Mouse (Mus musculus) layer of hippocampus, adult 9-10 months (tissue): Measurements from ENCODE around the gene Cbfb.

Experiments used
- DNase-seq: peaks from one replicate; pipeline ENCODE4 v3.0.0; 2022; ENCODE audit warnings: low spot score

Gene Cbfb

GRCm38 (mm10) chr8:105252680-105253537 is 82.4 kb downstream of the Cbfb start:
- DNase-seq, result no peak

GRCm38 (mm10) chr8:105253766-105254151 is 83.3 kb downstream of the Cbfb start:
- no peak for DNase-seq

- peak; percentile 72 for DNase-seq
Measured at GRCm38 (mm10) chr8:105254152-105254965, 83.9 kb downstream of the Cbfb start.

- DNase-seq, result no peak
Measured at GRCm38 (mm10) chr8:105254966-105255350, 84.5 kb downstream of the Cbfb start, which contains the start of gene B3gnt9. Gene B3gnt9, minus strand, starts transcription at chr8:105255153.

DNA sequence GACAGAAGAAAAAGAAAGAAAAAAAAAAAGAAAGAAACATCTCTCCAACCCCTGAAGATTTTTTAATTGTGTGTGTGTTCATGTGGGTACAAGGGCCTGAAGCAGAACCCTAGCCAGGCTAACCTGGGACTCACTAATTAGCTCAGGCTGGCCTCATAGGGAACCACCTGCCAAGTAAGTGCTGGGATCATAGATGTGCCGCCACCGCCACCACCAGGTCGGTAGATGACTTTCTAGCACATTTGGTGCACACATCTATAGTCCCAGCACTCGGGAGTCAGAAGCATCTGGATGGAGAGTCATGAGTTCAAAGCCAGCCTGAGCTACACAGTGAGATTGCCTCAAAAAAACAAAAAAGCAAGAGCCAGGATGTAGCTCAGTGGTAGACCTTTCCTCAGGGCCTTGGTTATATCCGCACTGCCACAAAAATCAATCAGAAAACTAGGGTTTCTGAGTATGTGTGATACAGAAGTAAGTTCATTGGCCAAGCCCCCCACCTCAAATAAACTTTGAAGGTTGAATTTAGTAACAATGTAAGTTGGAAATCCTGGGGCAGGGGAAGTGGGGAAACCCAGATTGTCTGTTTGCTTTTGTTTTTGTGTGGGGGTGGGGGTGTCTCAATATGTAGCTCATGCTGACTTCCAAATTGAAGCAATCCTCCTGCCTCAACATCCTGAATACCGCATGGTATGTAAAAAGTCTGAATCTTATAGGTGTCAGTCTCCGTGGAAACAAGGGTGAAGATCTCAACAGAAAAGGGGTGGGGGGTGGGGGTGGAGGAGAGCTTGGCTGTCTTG is 87.0 kb downstream of the Cbfb start:
- DNase-seq, result no peak

GRCm38 (mm10) chr8:105258911-105259720 is 88.6 kb downstream of the Cbfb start:
- DNase-seq, result no peak

DNA sequence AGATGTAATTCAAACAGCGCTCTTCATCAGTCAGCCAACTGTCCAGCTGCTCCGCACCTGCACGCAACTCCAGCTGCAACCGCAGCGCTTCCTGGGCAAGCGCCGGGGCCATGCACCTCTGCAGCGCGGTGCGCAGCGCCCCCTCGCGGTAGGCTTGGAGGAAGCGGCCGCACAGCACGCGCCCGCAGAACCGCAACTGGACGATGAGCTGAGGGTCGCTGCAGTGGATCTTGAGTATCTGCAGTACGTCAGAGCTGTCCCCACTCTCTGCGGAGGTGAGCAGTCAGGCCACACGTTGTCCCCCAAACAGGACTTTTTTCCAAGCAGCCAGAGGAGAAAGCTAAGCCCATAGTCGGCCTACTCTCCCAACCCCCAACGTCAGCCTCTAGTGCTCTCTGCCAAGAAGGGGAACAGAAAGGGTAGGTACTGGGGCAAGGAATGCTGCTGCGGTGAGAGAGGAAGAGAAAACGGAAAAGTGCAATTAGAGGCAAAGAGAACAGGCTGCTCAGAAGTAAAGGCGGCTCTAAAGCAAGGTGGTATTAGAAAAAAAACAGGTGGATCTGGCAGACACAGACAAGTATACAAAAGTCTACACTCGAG is 89.3 kb downstream of the Cbfb start:
- DNase-seq, result no peak

- no peak for DNase-seq
Measured at GRCm38 (mm10) chr8:105260371-105261099, 90.1 kb downstream of the Cbfb start.

DNA sequence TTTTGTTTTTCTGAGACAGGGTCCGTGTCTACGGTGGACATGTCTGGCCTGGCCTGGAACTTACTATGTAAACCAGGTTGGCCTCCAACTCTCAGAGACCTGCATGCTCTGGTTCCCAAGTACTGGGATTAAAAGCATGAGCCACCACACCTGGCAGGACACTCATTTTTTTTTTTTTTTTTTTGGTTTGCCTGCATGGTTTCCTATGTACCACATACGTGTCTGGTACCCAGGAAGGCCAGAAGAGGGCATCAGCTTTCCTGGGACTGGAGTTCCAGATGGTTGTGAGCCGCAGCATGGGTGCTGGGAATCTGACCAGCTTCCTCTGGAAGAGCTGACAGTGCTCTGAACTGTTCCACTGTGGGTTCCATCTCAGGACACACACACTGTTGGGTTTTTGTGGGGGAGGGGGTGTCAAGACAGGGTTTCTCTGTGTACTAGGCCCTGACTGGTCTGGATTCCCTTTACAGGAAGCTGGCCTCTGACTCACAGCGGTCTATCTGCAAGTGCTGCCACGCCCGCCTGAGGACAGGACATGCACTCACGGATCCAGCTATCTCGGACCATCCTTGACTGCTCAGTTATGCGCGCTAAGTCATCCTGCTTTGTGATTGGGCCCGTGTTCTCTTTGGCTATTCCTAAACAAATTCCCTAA is 91.0 kb downstream of the Cbfb start:
- DNase-seq, result no peak

- no peak for DNase-seq
Measured at GRCm38 (mm10) chr8:105263244-105263912, 92.9 kb downstream of the Cbfb start.

DNA sequence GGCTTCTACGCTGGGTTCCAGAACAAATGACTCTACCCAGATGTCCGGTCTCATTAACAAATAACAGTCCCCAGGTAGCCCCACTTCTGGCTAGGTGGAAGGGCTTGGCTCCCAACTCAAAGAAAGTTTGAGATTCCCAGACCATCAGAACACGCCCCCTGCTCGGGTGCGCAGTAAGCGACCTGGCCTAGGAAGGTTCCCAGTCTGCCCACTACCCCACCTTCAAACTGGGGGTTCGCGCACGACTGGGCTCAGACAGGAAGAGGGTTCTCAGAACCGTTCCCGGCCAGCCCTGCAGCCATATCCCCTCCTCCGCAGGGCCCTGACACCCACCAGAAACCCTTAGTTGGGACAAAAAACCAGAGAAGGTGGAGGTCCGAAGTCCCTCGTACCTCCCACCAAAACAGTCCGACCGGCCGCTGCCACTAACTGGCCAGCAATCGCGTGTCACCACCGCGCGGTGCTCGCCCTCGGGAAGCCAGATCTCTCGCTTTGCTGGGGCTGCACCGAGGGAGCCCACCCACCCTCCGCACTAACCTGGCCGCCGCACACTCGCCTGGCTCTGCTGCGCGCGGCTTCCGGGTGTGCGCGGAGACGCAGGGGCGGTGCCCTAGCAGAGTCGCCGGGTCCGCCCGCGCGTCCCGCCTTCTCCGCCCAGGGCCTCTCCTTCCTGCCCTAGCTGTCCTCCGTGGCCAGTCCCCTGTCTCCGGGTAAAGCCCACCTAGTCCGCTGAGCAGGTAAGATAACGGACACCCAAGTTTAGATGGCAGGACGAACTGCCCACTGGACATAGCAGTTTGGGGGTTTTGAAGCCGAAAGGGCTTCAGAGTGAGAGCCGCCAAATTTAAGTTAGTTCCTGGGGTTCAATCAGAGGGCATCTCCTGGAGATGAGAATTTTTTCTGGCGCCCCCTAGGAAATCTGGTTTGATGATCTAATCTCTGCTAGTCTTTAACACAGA is 93.8 kb downstream of the Cbfb start, which contains the start of the genes Tradd and Fbxl8:
TSS of gene Tradd (minus strand) at position 586 of the 959 bp plus-strand sequence.
TSS of gene Fbxl8 (plus strand) at position 625 of the 959 bp plus-strand sequence.
- no peak for DNase-seq

DNA sequence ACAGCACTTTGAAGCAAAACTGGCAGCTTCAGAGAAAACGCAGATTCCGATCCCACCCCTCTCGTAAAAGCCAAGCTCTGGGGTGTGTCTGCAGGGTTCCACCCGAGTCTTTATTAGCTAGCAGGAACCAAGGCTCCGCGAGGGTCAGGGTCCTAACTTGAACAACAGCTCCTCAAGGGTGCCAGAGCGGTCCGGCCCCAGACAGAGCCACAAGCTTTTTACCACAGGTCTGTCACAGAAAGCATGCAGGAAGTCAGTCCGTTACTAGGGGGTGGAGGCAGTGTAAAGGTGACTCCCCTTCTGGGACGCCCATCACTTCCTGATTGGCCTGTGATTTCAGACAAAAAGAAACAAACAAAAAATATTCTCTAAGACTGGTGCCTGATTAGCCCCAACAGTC is 94.7 kb downstream of the Cbfb start:
- DNase-seq, result no peak

- no peak for DNase-seq
Measured at GRCm38 (mm10) chr8:105266775-105267174, 96.3 kb downstream of the Cbfb start.
